Mouse (Mus musculus): ENCODE measurements around the gene Ide. TPM values are rescaled to one million over a fixed set of nuclear protein-coding genes. Genes with fewer than 3 reads are reported as not detected.

Gene Ide
- total and polyA plus RNA-seq, 3 experiments = 56.0 to 116 (median 79.5) TPM

GRCm38 (mm10) chr19:37301733-37302132 is 35.9 kb downstream of the Ide start:
- TF ChIP-seq RAD21 (IDR thresholded peaks at IDR 0.05; ENCODE audit: low read depth, low read length) (no peak), POLR2A (IDR thresholded peaks at IDR 0.05; ENCODE audit: low read depth, low read length) (no peak), HCFC1 (IDR thresholded peaks at IDR 0.05; ENCODE audit: low read depth, low read length) (no peak), CTCF (conservative IDR thresholded peaks at IDR 0.05 in 1 of 2, IDR thresholded peaks at IDR 0.05 in 1 of 2; ENCODE audit: low read depth in 2 of 2, low read length in 2 of 2) (no peak), MYC (IDR thresholded peaks at IDR 0.05; ENCODE audit: low read depth, low read length) (no peak), ZNF384 (IDR thresholded peaks at IDR 0.05; ENCODE audit: low read depth, low read length) (no peak), RCOR1 (conservative IDR thresholded peaks at IDR 0.05; ENCODE audit: low read depth, low read length) (no peak), POLR2AphosphoS2 (IDR thresholded peaks at IDR 0.05; ENCODE audit: low read depth, low read length) (no peak)
- H3K4me1 ChIP-seq (ENCODE audit: control insufficient read depth in 1 of 2, insufficient read depth in 2 of 2) = no peaks in the 10 kb centered on the region
- DNase-seq (ENCODE audit: extremely low read depth) = no peak
- H3K27ac ChIP-seq (ENCODE audit: insufficient read depth, low read depth) = no peak overlapping the region
- no peak overlapping the region for H3K9ac ChIP-seq (ENCODE audit: insufficient read depth, low read depth)
- dilution Hi-C loops (cut with MboI; ENCODE audit: extremely low pct_ligation_motif_present, extremely low pct_unique_long_range_greater_than_20kb, low sequenced_read_pairs) (no loop called here), in situ Hi-C loops (cut with MboI; ENCODE audit: low pct_ligation_motif_present, low pct_unique_long_range_greater_than_20kb, low sequenced_read_pairs) (no loop called here)
- no peaks in the 10 kb centered on the region for H3K9me3 ChIP-seq (replicated peaks; ENCODE audit: low read length)
- no peak overlapping the region for H3K4me3 ChIP-seq (replicated peaks in 1 of 3; ENCODE audit: low read depth in 2 of 3, low read length in 2 of 3, poor library complexity in 1 of 3)
- no peak overlapping the region for H3K4me2 ChIP-seq (ENCODE audit: insufficient read depth, low read depth, poor library complexity, severe bottlenecking)
- no peaks in the 10 kb centered on the region for H3K79me2 ChIP-seq (replicated peaks; ENCODE audit: control insufficient read depth, extremely low read depth, insufficient read depth, poor library complexity, severe bottlenecking)
- peaks cover 36 to 60% of the 10 kb centered on the region in 2 experiments for H3K36me3 ChIP-seq (replicated peaks in 1 of 2; ENCODE audit: control insufficient read depth in 1 of 2, insufficient read depth in 1 of 2, low read length in 1 of 2)
- no peaks in the 10 kb centered on the region for H3K27me3 ChIP-seq (replicated peaks)

DNA sequence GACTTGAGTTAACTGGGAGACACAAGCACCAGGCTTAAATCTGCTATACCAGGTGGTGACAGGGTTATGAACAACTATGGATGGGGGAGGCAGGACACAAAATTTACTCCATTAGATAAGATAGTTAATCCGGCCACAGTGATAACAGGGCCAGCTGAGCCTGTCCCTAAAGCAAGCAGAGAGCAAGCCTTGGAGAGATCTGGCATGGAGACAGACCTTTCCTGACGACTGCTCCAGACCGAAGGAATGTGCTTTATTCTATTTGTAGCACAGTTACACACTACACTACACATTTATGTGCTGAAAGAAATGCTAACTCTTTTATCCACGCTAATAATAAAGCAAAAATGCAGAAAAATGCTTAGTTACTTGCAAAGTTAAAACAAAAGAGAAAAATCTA is 46.0 kb downstream of the Ide start:
- Histone ChIP-seq H3K9ac (ENCODE audit: insufficient read depth, low read depth) (no peak overlapping the region), H3K4me3 (replicated peaks in 1 of 3; ENCODE audit: low read depth in 2 of 3, low read length in 2 of 3, poor library complexity in 1 of 3) (no peak overlapping the region), H3K27ac (ENCODE audit: insufficient read depth, low read depth) (no peak overlapping the region), H3K4me1 (ENCODE audit: control insufficient read depth in 1 of 2, insufficient read depth in 2 of 2) (peaks cover 0 to 5% of the 10 kb centered on the region in 2 experiments; a peak in 3 of 4 replicates), H3K79me2 (replicated peaks; ENCODE audit: control insufficient read depth, extremely low read depth, insufficient read depth, poor library complexity, severe bottlenecking) (no peaks in the 10 kb centered on the region), H3K36me3 (replicated peaks in 1 of 2; ENCODE audit: control insufficient read depth in 1 of 2, insufficient read depth in 1 of 2, low read length in 1 of 2) (peaks cover 22 to 71% of the 10 kb centered on the region in 2 experiments), H3K9me3 (replicated peaks; ENCODE audit: low read length) (no peaks in the 10 kb centered on the region), H3K27me3 (replicated peaks) (no peaks in the 10 kb centered on the region), H3K4me2 (ENCODE audit: insufficient read depth, low read depth, poor library complexity, severe bottlenecking) (no peak overlapping the region)
- dilution Hi-C loops (cut with MboI; ENCODE audit: extremely low pct_ligation_motif_present, extremely low pct_unique_long_range_greater_than_20kb, low sequenced_read_pairs) = no loop called here
- in situ Hi-C loops (cut with MboI; ENCODE audit: low pct_ligation_motif_present, low pct_unique_long_range_greater_than_20kb, low sequenced_read_pairs) = no loop called here
- TF ChIP-seq RAD21 (IDR thresholded peaks at IDR 0.05; ENCODE audit: low read depth, low read length) = no peak
- no peak for TF ChIP-seq ZMIZ1 (IDR thresholded peaks at IDR 0.05; ENCODE audit: low read depth, low read length)
- TF ChIP-seq EP300 (IDR thresholded peaks at IDR 0.05; ENCODE audit: low read length) = no peak
- TF ChIP-seq CTCF (conservative IDR thresholded peaks at IDR 0.05 in 1 of 2, IDR thresholded peaks at IDR 0.05 in 1 of 2; ENCODE audit: low read depth in 2 of 2, low read length in 2 of 2) = no peak
- no peak for DNase-seq (ENCODE audit: extremely low read depth)

DNA sequence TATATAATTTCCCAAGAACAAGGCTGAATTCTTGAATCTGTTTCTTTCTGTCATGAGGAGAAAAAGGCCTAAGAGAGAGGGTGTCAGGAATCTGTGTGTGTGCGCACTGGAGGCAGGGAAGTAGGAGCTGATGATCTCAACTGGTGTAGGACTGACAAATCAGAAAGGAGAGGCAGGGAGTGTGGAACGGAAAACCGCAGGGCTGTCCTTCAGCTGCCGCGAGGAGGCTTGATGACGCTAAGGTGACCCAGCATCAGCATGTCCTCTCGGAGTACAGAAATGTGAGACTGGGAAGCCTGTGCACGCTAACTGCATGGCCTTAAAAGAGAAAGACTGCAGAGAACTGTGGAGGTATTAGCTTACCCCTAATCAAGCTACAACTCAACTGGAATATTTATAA is 46.7 kb downstream of the Ide start:
- no peaks in the 10 kb centered on the region for H3K27me3 ChIP-seq (replicated peaks)
- no peak overlapping the region for H3K4me3 ChIP-seq (replicated peaks in 1 of 3; ENCODE audit: low read depth in 2 of 3, low read length in 2 of 3, poor library complexity in 1 of 3)
- no peak for DNase-seq (ENCODE audit: extremely low read depth)
- no peaks in the 10 kb centered on the region for H3K9me3 ChIP-seq (replicated peaks; ENCODE audit: low read length)
- TF ChIP-seq KAT2A (IDR thresholded peaks at IDR 0.05; ENCODE audit: insufficient replicate concordance, low read length) = no peak
- no peak for TF ChIP-seq ZNF384 (IDR thresholded peaks at IDR 0.05; ENCODE audit: low read depth, low read length)
- no peak for TF ChIP-seq BHLHE40 (IDR thresholded peaks at IDR 0.05; ENCODE audit: low read depth, low read length)
- TF ChIP-seq HCFC1 (IDR thresholded peaks at IDR 0.05; ENCODE audit: low read depth, low read length) = no peak
- no peak for TF ChIP-seq MYC (IDR thresholded peaks at IDR 0.05; ENCODE audit: low read depth, low read length)
- no peaks in the 10 kb centered on the region for H3K79me2 ChIP-seq (replicated peaks; ENCODE audit: control insufficient read depth, extremely low read depth, insufficient read depth, poor library complexity, severe bottlenecking)
- peaks cover 0 to 5% of the 10 kb centered on the region in 2 experiments; a peak in 3 of 4 replicates for H3K4me1 ChIP-seq (ENCODE audit: control insufficient read depth in 1 of 2, insufficient read depth in 2 of 2)
- dilution Hi-C loops (cut with MboI; ENCODE audit: extremely low pct_ligation_motif_present, extremely low pct_unique_long_range_greater_than_20kb, low sequenced_read_pairs) = no loop called here
- no peak overlapping the region for H3K4me2 ChIP-seq (ENCODE audit: insufficient read depth, low read depth, poor library complexity, severe bottlenecking)
- peaks cover 24 to 71% of the 10 kb centered on the region in 2 experiments for H3K36me3 ChIP-seq (replicated peaks in 1 of 2; ENCODE audit: control insufficient read depth in 1 of 2, insufficient read depth in 1 of 2, low read length in 1 of 2)
- in situ Hi-C loops (cut with MboI; ENCODE audit: low pct_ligation_motif_present, low pct_unique_long_range_greater_than_20kb, low sequenced_read_pairs) = no loop called here
- H3K9ac ChIP-seq (ENCODE audit: insufficient read depth, low read depth) = no peak overlapping the region
- H3K27ac ChIP-seq (ENCODE audit: insufficient read depth, low read depth) = no peak overlapping the region

All from CH12.LX (cell line).